Mouse (Mus musculus) kidney, postnatal 25 days (tissue): Measurements from ENCODE around the gene Pitpnm3.
A peak's percentile ranks its signal among the peaks of the same experiment; 100 is the strongest.

Source experiments
- DNase-seq, 2 experiments: peaks; one replicate each; pipeline ENCODE4 v3.0.0; 2021; ENCODE audit warnings: mixed read lengths in 2 of 2

The Pitpnm3 gene

GRCm38 (mm10) chr11:72049171-72049759 lies 86.3 kb downstream of the Pitpnm3 start:
- DNase-seq: no peak

- DNase-seq: no peak
Measured at GRCm38 (mm10) chr11:72048730-72049129, 86.8 kb downstream of the Pitpnm3 start.

GRCm38 (mm10) chr11:72044231-72044630 lies 91.3 kb downstream of the Pitpnm3 start:
- DNase-seq: peak in 1 of 2 experiments; percentile 13

- no peak for DNase-seq
Measured at GRCm38 (mm10) chr11:72042631-72043030, 92.9 kb downstream of the Pitpnm3 start.

- DNase-seq: peak; percentile 78 to 90
Measured at GRCm38 (mm10) chr11:72041768-72042607, 93.6 kb downstream of the Pitpnm3 start, which contains the start of gene Pimreg. Gene Pimreg (plus strand): TSS chr11:72042032.

GRCm38 (mm10) chr11:72041290-72041767 lies 94.2 kb downstream of the Pitpnm3 start:
- DNase-seq: no peak

GRCm38 (mm10) chr11:72039599-72040386 lies 95.8 kb downstream of the Pitpnm3 start:
- no peak for DNase-seq

- DNase-seq: peak; percentile 57 to 78
Measured at GRCm38 (mm10) chr11:72037996-72038395, 97.6 kb downstream of the Pitpnm3 start.

- DNase-seq: no peak
Measured at GRCm38 (mm10) chr11:72037409-72037808, 98.2 kb downstream of the Pitpnm3 start, which contains the start of gene Aipl1. Gene Aipl1 (minus strand): TSS chr11:72037509.

- no peak for DNase-seq
Measured at GRCm38 (mm10) chr11:72032589-72032988, 103.0 kb downstream of the Pitpnm3 start.

- no peak for DNase-seq
Measured at GRCm38 (mm10) chr11:72032091-72032490, 103.5 kb downstream of the Pitpnm3 start.

- DNase-seq: no peak
Measured at GRCm38 (mm10) chr11:72031353-72031752, 104.2 kb downstream of the Pitpnm3 start.

- peak in 1 of 2 experiments; percentile 40 for DNase-seq
Measured at GRCm38 (mm10) chr11:72029143-72029542, 106.4 kb downstream of the Pitpnm3 start.

- no peak for DNase-seq
Measured at GRCm38 (mm10) chr11:72027836-72028235, 107.7 kb downstream of the Pitpnm3 start.

GRCm38 (mm10) chr11:72026516-72026915 lies 109.1 kb downstream of the Pitpnm3 start:
- DNase-seq: no peak

- DNase-seq: peak in 1 of 2 experiments; percentile 7
Measured at GRCm38 (mm10) chr11:72025843-72026242, 109.7 kb downstream of the Pitpnm3 start.

- DNase-seq: peak; percentile 73 to 81
Measured at GRCm38 (mm10) chr11:72024193-72024781, 111.3 kb downstream of the Pitpnm3 start.

GRCm38 (mm10) chr11:72023581-72023980 lies 112.0 kb downstream of the Pitpnm3 start:
- DNase-seq: peak in 1 of 2 experiments; percentile 29

- no peak for DNase-seq
Measured at GRCm38 (mm10) chr11:72022827-72023226, 112.8 kb downstream of the Pitpnm3 start.

- DNase-seq: no peak
Measured at GRCm38 (mm10) chr11:72021015-72021414, 114.6 kb downstream of the Pitpnm3 start.

GRCm38 (mm10) chr11:72017253-72017601 lies 118.4 kb downstream of the Pitpnm3 start:
- DNase-seq: no peak

- DNase-seq: no peak
Measured at GRCm38 (mm10) chr11:72016518-72017252, 118.9 kb downstream of the Pitpnm3 start.
